Mouse (Mus musculus): Measurements from ENCODE around the gene Gm6793. TPM values are rescaled to one million over a fixed set of nuclear protein-coding genes. Genes with fewer than 3 reads are reported as not detected.

The Gm6793 gene
- total RNA-seq (2017), result not detected in 2 replicates

- ATAC-seq (replicated peaks in 1 of 2; ENCODE audit: insufficient read depth in 1 of 2, low FRiP score in 2 of 2, low TSS enrichment in 1 of 2, low read depth in 1 of 2, poor library complexity in 2 of 2, severe bottlenecking in 2 of 2), result no peak
Measured at GRCm38 (mm10) chr8:112014936-112015335, at the start of gene Gm6793. Gene Gm6793 (minus strand): TSS chr8:112015036.

- peak in 1 of 2 experiments; percentile 48; a peak in 1 of 4 replicates for ATAC-seq (replicated peaks in 1 of 2; ENCODE audit: insufficient read depth in 1 of 2, low FRiP score in 2 of 2, low TSS enrichment in 1 of 2, low read depth in 1 of 2, poor library complexity in 2 of 2, severe bottlenecking in 2 of 2)
Measured at GRCm38 (mm10) chr8:112061372-112061771, 46.5 kb upstream of the Gm6793 start.

GRCm38 (mm10) chr8:112054456-112054855, 39.6 kb upstream of the Gm6793 start:
- ATAC-seq (replicated peaks in 1 of 2; ENCODE audit: insufficient read depth in 1 of 2, low FRiP score in 2 of 2, low TSS enrichment in 1 of 2, low read depth in 1 of 2, poor library complexity in 2 of 2, severe bottlenecking in 2 of 2), result no peak

- ATAC-seq (replicated peaks in 1 of 2; ENCODE audit: insufficient read depth in 1 of 2, low FRiP score in 2 of 2, low TSS enrichment in 1 of 2, low read depth in 1 of 2, poor library complexity in 2 of 2, severe bottlenecking in 2 of 2), result no peak
Measured at GRCm38 (mm10) chr8:112051537-112051936, 36.7 kb upstream of the Gm6793 start.

GRCm38 (mm10) chr8:112049984-112050383, 35.1 kb upstream of the Gm6793 start:
- ATAC-seq (replicated peaks in 1 of 2; ENCODE audit: insufficient read depth in 1 of 2, low FRiP score in 2 of 2, low TSS enrichment in 1 of 2, low read depth in 1 of 2, poor library complexity in 2 of 2, severe bottlenecking in 2 of 2), result no peak

GRCm38 (mm10) chr8:112048293-112048692, 33.5 kb upstream of the Gm6793 start:
- no peak for ATAC-seq (replicated peaks in 1 of 2; ENCODE audit: insufficient read depth in 1 of 2, low FRiP score in 2 of 2, low TSS enrichment in 1 of 2, low read depth in 1 of 2, poor library complexity in 2 of 2, severe bottlenecking in 2 of 2)

GRCm38 (mm10) chr8:112045896-112046295, 31.1 kb upstream of the Gm6793 start:
- ATAC-seq (replicated peaks in 1 of 2; ENCODE audit: insufficient read depth in 1 of 2, low FRiP score in 2 of 2, low TSS enrichment in 1 of 2, low read depth in 1 of 2, poor library complexity in 2 of 2, severe bottlenecking in 2 of 2), result peak; percentile 90 to 92

- no peak for ATAC-seq (replicated peaks in 1 of 2; ENCODE audit: insufficient read depth in 1 of 2, low FRiP score in 2 of 2, low TSS enrichment in 1 of 2, low read depth in 1 of 2, poor library complexity in 2 of 2, severe bottlenecking in 2 of 2)
Measured at GRCm38 (mm10) chr8:112045182-112045581, 30.3 kb upstream of the Gm6793 start.

GRCm38 (mm10) chr8:112037521-112037920, 22.7 kb upstream of the Gm6793 start:
- ATAC-seq (replicated peaks in 1 of 2; ENCODE audit: insufficient read depth in 1 of 2, low FRiP score in 2 of 2, low TSS enrichment in 1 of 2, low read depth in 1 of 2, poor library complexity in 2 of 2, severe bottlenecking in 2 of 2), result no peak

GRCm38 (mm10) chr8:112034603-112035002, 19.8 kb upstream of the Gm6793 start:
- ATAC-seq (replicated peaks in 1 of 2; ENCODE audit: insufficient read depth in 1 of 2, low FRiP score in 2 of 2, low TSS enrichment in 1 of 2, low read depth in 1 of 2, poor library complexity in 2 of 2, severe bottlenecking in 2 of 2), result peak; percentile 56 to 86

- ATAC-seq (replicated peaks in 1 of 2; ENCODE audit: insufficient read depth in 1 of 2, low FRiP score in 2 of 2, low TSS enrichment in 1 of 2, low read depth in 1 of 2, poor library complexity in 2 of 2, severe bottlenecking in 2 of 2), result no peak
Measured at GRCm38 (mm10) chr8:112033071-112033470, 18.2 kb upstream of the Gm6793 start.

- no peak for ATAC-seq (replicated peaks in 1 of 2; ENCODE audit: insufficient read depth in 1 of 2, low FRiP score in 2 of 2, low TSS enrichment in 1 of 2, low read depth in 1 of 2, poor library complexity in 2 of 2, severe bottlenecking in 2 of 2)
Measured at GRCm38 (mm10) chr8:112030663-112031062, 15.8 kb upstream of the Gm6793 start.

- no peak for ATAC-seq (replicated peaks in 1 of 2; ENCODE audit: insufficient read depth in 1 of 2, low FRiP score in 2 of 2, low TSS enrichment in 1 of 2, low read depth in 1 of 2, poor library complexity in 2 of 2, severe bottlenecking in 2 of 2)
Measured at GRCm38 (mm10) chr8:112029455-112029854, 14.6 kb upstream of the Gm6793 start.

- peak; percentile 40 to 54 for ATAC-seq (replicated peaks in 1 of 2; ENCODE audit: insufficient read depth in 1 of 2, low FRiP score in 2 of 2, low TSS enrichment in 1 of 2, low read depth in 1 of 2, poor library complexity in 2 of 2, severe bottlenecking in 2 of 2)
Measured at GRCm38 (mm10) chr8:112011816-112012242, 3.0 kb downstream of the Gm6793 start.

GRCm38 (mm10) chr8:112010997-112011815, 3.6 kb downstream of the Gm6793 start, which contains the start of the genes Kars and Terf2ip:
Gene Kars (minus strand): TSS chr8:112011323.
Gene Terf2ip (plus strand): TSS chr8:112011398.
- ATAC-seq (replicated peaks in 1 of 2; ENCODE audit: insufficient read depth in 1 of 2, low FRiP score in 2 of 2, low TSS enrichment in 1 of 2, low read depth in 1 of 2, poor library complexity in 2 of 2, severe bottlenecking in 2 of 2), result peak; percentile 93 to 98

- no peak for ATAC-seq (replicated peaks in 1 of 2; ENCODE audit: insufficient read depth in 1 of 2, low FRiP score in 2 of 2, low TSS enrichment in 1 of 2, low read depth in 1 of 2, poor library complexity in 2 of 2, severe bottlenecking in 2 of 2)
Measured at GRCm38 (mm10) chr8:112009558-112009957, 5.3 kb downstream of the Gm6793 start.

GRCm38 (mm10) chr8:112007669-112008068, 7.2 kb downstream of the Gm6793 start:
- no peak for ATAC-seq (replicated peaks in 1 of 2; ENCODE audit: insufficient read depth in 1 of 2, low FRiP score in 2 of 2, low TSS enrichment in 1 of 2, low read depth in 1 of 2, poor library complexity in 2 of 2, severe bottlenecking in 2 of 2)

GRCm38 (mm10) chr8:112005601-112006000, 9.2 kb downstream of the Gm6793 start:
- no peak for ATAC-seq (replicated peaks in 1 of 2; ENCODE audit: insufficient read depth in 1 of 2, low FRiP score in 2 of 2, low TSS enrichment in 1 of 2, low read depth in 1 of 2, poor library complexity in 2 of 2, severe bottlenecking in 2 of 2)

GRCm38 (mm10) chr8:112004754-112005153, 10.1 kb downstream of the Gm6793 start:
- no peak for ATAC-seq (replicated peaks in 1 of 2; ENCODE audit: insufficient read depth in 1 of 2, low FRiP score in 2 of 2, low TSS enrichment in 1 of 2, low read depth in 1 of 2, poor library complexity in 2 of 2, severe bottlenecking in 2 of 2)
